Mouse (Mus musculus) sigmoid colon, adult 10 weeks (tissue): ENCODE measurements around the gene Gm4744. TPM values are rescaled to one million over a fixed set of nuclear protein-coding genes. Genes with fewer than 3 reads are reported as not detected.

Experiments
- polyA plus RNA-seq: library from polyadenylated mRNA; stranded (reverse); fragments of 350-450 nt; fragmentation: Illumina TruSeq; extraction: RNeasy Lipid Tissue Mini Kit (QIAGEN cat#74804); gene quantifications from one replicate; pipeline ENCODE4 v1.2.3, GENCODE M21; 2014; ENCODE audit warnings: low read depth, low replicate concordance

Gm4744 gene
- not detected for polyA plus RNA-seq

GRCm38 (mm10) chr6:40951770-40952169 is at the start of gene Gm4744:
Gm4744 (minus strand) TSS chr6:40951870.

DNA sequence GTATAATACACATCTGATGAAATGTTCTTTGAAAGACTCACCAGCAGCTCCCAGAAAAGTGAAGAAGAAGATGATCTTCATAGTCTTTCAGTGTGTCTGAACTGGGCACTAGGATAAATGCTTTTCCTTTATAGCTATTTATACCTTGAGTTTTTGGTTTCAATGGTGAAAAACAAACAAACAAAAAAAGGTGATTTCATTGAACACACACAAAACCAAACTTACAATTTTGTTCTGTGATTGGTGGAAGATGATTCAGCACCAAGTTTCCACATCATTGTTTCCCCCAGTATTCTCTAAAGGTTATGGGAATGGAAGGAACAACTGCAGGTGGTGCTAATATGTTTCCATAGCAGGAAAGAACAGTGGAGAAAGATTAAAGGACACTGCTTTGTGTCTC is 47.7 kb upstream of the Gm4744 start, which contains the start of gene Gm2663:
Gm2663 (minus strand) TSS at position 101 of the 400 bp plus-strand sequence.

GRCm38 (mm10) chr6:40964454-40964853 is 12.8 kb upstream of the Gm4744 start, which contains the start of gene 1810009J06Rik:
1810009J06Rik (plus strand) TSS chr6:40964754.

DNA sequence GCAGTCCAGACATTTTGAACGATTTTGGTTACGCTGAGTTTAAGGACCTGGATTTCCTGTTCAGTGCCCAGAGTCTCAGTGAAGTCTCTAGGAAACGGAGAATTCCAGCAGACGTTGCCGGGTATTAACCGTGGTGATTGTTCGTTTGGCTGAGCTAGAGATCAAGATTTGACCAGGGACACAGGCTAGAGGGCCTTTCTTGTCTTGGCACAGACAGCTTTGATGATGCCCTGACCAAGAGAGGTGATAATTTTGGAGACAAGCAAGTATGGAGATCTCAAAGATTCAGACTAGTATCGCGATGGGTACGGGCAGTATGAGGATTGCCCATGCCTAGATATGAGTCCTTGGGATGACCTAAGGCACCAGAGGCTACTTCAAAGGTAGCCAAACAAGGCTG is 11.2 kb downstream of the Gm4744 start, which contains the start of gene 1700074P13Rik:
1700074P13Rik (minus strand) TSS at position 101 of the 400 bp plus-strand sequence.

GRCm38 (mm10) chr6:40900287-40900686 is 51.4 kb downstream of the Gm4744 start, which contains the start of gene Prss58:
Prss58 (minus strand) TSS chr6:40900387.

Other genes with a start within 250 kb of the Gm4744 start
- not detected for gene Moxd2, start 64.4 kb downstream of the Gm4744 start, polyA plus RNA-seq
- not detected for gene Prss58, start 51.5 kb downstream of the Gm4744 start, polyA plus RNA-seq
- not detected for gene 1700074P13Rik, start 11.3 kb downstream of the Gm4744 start, polyA plus RNA-seq
- not detected for gene 1810009J06Rik, start 12.9 kb upstream of the Gm4744 start, polyA plus RNA-seq
- not detected for gene Gm2663, start 47.6 kb upstream of the Gm4744 start, polyA plus RNA-seq
- 6.6 TPM for gene 2210010C04Rik, start 83.6 kb upstream of the Gm4744 start, polyA plus RNA-seq